Mouse (Mus musculus) neural tube, embryonic 11.5 days (tissue): ENCODE data around the gene Ak5. TPM values are rescaled to one million over a fixed set of nuclear protein-coding genes. Genes with fewer than 3 reads are reported as not detected.

Source experiments
- ATAC-seq: fragments of 200-750 bp; cut with Nextera tagmentation; 2 replicates; pipeline ENCODE4 v1.8.0; 2017; ENCODE audit warnings: moderate number of reproducible peaks, mild to moderate bottlenecking, moderate TSS enrichment, moderate library complexity; ENCODE audit not compliant: insufficient read depth, low FRiP score, low TSS enrichment
- DNase-seq: peaks from one replicate; pipeline ENCODE4 v3.0.0-alpha.2; 2015; ENCODE audit warnings: low spot score
- H3K27ac ChIP-seq: fragments of 300-500 bp; sonication (generic); 2 replicates; pipeline ENCODE4 v1.5.1; 2014; ENCODE audit warnings: low read depth, mild to moderate bottlenecking, low read length
- H3K27me3 ChIP-seq: fragments of 300-500 bp; sonication (generic); 2 replicates; pipeline ENCODE4 v1.6.1; 2014; ENCODE audit warnings: mild to moderate bottlenecking, low read length, mixed read lengths; ENCODE audit not compliant: control insufficient read depth, insufficient read depth
- H3K36me3 ChIP-seq: fragments of 300-500 bp; sonication (generic); 2 replicates; pipeline ENCODE4 v1.6.1; 2014; ENCODE audit warnings: mild to moderate bottlenecking, low read length, moderate library complexity, mixed read lengths; ENCODE audit not compliant: control insufficient read depth, insufficient read depth
- H3K4me1 ChIP-seq: fragments of 300-500 bp; sonication (generic); 2 replicates; pipeline ENCODE4 v1.6.1; 2014; ENCODE audit warnings: low read length, mixed read lengths; ENCODE audit not compliant: control insufficient read depth, insufficient read depth
- H3K4me2 ChIP-seq: fragments of 300-500 bp; sonication (generic); 2 replicates; pipeline ENCODE4 v1.6.1; 2014; ENCODE audit warnings: low read depth, mild to moderate bottlenecking, moderate library complexity
- H3K4me3 ChIP-seq: fragments of 300-500 bp; sonication (generic); 2 replicates; pipeline ENCODE4 v1.5.1; 2014; ENCODE audit warnings: low read depth, low read length
- H3K9ac ChIP-seq: fragments of 300-500 bp; sonication (generic); 2 replicates; pipeline ENCODE4 v1.6.1; 2014; ENCODE audit warnings: mild to moderate bottlenecking, low read length
- H3K9me3 ChIP-seq: fragments of 300-500 bp; sonication (generic); 2 replicates; pipeline ENCODE4 v1.6.1; 2016; ENCODE audit warnings: low read length; ENCODE audit not compliant: control insufficient read depth
- WGBS: fragments of 180-500 bp; shearing (Covaris S2); extraction: QIAGEN DNeasy Blood & Tissue Kit; methylation state at CpG from one replicate; pipeline ENCODE4 v1.1.7; 2014; 5-methylcytosine and 5-hydroxymethylcytosine counted together
- polyA plus RNA-seq: library from polyadenylated mRNA; unstranded; fragments of >200 nt; fragmentation: Nextera tagmentation; extraction: Ambion mirVana; gene quantifications from 2 replicates; pipeline ENCODE4 v1.2.1, GENCODE M21; 2014

Gene Ak5
- polyA plus RNA-seq, 1 experiment from 2014 or later = 1.4 TPM

GRCm38 (mm10) chr3:152554366-152554765 is 113.8 kb downstream of the Ak5 start:
- Histone ChIP-seq H3K27ac (no peak overlapping the region), H3K9me3 (no peaks in the 10 kb centered on the region), H3K9ac (no peak overlapping the region), H3K4me1 (no peaks in the 10 kb centered on the region), H3K27me3 (no peaks in the 10 kb centered on the region), H3K4me3 (no peak overlapping the region), H3K4me2 (no peak overlapping the region), H3K36me3 (no peaks in the 10 kb centered on the region)
- 91% methylated on average over 7 of the region's 7 CpGs for WGBS
- ATAC-seq = no peak
- no peak for DNase-seq

GRCm38 (mm10) chr3:152552641-152553040 is 115.5 kb downstream of the Ak5 start:
- WGBS = 86% methylated on average over 8 of the region's 8 CpGs
- Histone ChIP-seq H3K36me3 (no peaks in the 10 kb centered on the region), H3K9ac (no peak overlapping the region), H3K4me1 (no peaks in the 10 kb centered on the region), H3K9me3 (no peaks in the 10 kb centered on the region), H3K27ac (no peak overlapping the region), H3K4me3 (no peak overlapping the region), H3K4me2 (no peak overlapping the region), H3K27me3 (no peaks in the 10 kb centered on the region)
- no peak for ATAC-seq
- no peak for DNase-seq

- Histone ChIP-seq H3K36me3 (no peaks in the 10 kb centered on the region), H3K9me3 (no peaks in the 10 kb centered on the region), H3K9ac (no peak overlapping the region), H3K4me1 (no peaks in the 10 kb centered on the region), H3K27ac (no peak overlapping the region), H3K4me3 (no peak overlapping the region), H3K4me2 (no peak overlapping the region), H3K27me3 (no peaks in the 10 kb centered on the region)
- DNase-seq (no peak), ATAC-seq (no peak)
- 75% methylated on average over 7 of the region's 7 CpGs for WGBS
These were observed 117.5 kb downstream of the Ak5 start for GRCm38 (mm10) chr3:152550528-152551115.

GRCm38 (mm10) chr3:152550031-152550430 is 118.1 kb downstream of the Ak5 start:
- no peaks in the 10 kb centered on the region for H3K36me3 ChIP-seq
- H3K4me2 ChIP-seq = no peak overlapping the region
- no peak overlapping the region for H3K4me3 ChIP-seq
- H3K9ac ChIP-seq = no peak overlapping the region
- H3K9me3 ChIP-seq = no peaks in the 10 kb centered on the region
- no peaks in the 10 kb centered on the region for H3K4me1 ChIP-seq
- no peak for DNase-seq
- H3K27ac ChIP-seq = no peak overlapping the region
- H3K27me3 ChIP-seq = no peaks in the 10 kb centered on the region
- no peak for ATAC-seq

GRCm38 (mm10) chr3:152544921-152545320 is 123.2 kb downstream of the Ak5 start:
- no peak for ATAC-seq
- no peaks in the 10 kb centered on the region for H3K4me1 ChIP-seq
- no peak overlapping the region for H3K27ac ChIP-seq
- H3K4me2 ChIP-seq = no peak overlapping the region
- H3K9me3 ChIP-seq = no peaks in the 10 kb centered on the region
- 91% methylated on average over 3 of the region's 3 CpGs for WGBS
- DNase-seq = no peak
- no peak overlapping the region for H3K4me3 ChIP-seq
- H3K9ac ChIP-seq = no peak overlapping the region
- H3K36me3 ChIP-seq = no peaks in the 10 kb centered on the region
- no peaks in the 10 kb centered on the region for H3K27me3 ChIP-seq

GRCm38 (mm10) chr3:152542298-152542697 is 125.9 kb downstream of the Ak5 start:
- H3K9ac ChIP-seq = no peak overlapping the region
- H3K4me3 ChIP-seq = no peak overlapping the region
- DNase-seq (no peak), ATAC-seq (no peak)
- no peak overlapping the region for H3K4me2 ChIP-seq
- H3K9me3 ChIP-seq = no peaks in the 10 kb centered on the region
- no peaks in the 10 kb centered on the region for H3K4me1 ChIP-seq
- WGBS = 81% methylated on average over 5 of the region's 5 CpGs
- no peak overlapping the region for H3K27ac ChIP-seq
- no peaks in the 10 kb centered on the region for H3K27me3 ChIP-seq
- no peaks in the 10 kb centered on the region for H3K36me3 ChIP-seq

- Histone ChIP-seq H3K27me3 (no peaks in the 10 kb centered on the region), H3K4me3 (no peak overlapping the region), H3K4me1 (no peaks in the 10 kb centered on the region), H3K9ac (no peak overlapping the region), H3K9me3 (no peaks in the 10 kb centered on the region), H3K27ac (no peak overlapping the region), H3K36me3 (no peaks in the 10 kb centered on the region), H3K4me2 (no peak overlapping the region)
- WGBS = 89% methylated on average over 5 of the region's 5 CpGs
- ATAC-seq = no peak
- no peak for DNase-seq
These were observed 137.8 kb downstream of the Ak5 start for GRCm38 (mm10) chr3:152530344-152530743.

- Histone ChIP-seq H3K9me3 (no peaks in the 10 kb centered on the region), H3K27ac (no peak overlapping the region), H3K36me3 (no peaks in the 10 kb centered on the region), H3K4me1 (no peaks in the 10 kb centered on the region), H3K4me2 (no peak overlapping the region), H3K4me3 (no peak overlapping the region), H3K27me3 (no peaks in the 10 kb centered on the region), H3K9ac (no peak overlapping the region)
- no peak for DNase-seq
- ATAC-seq = no peak
- WGBS = 72% methylated on average over 11 of the region's 11 CpGs
These were observed 138.8 kb downstream of the Ak5 start for GRCm38 (mm10) chr3:152529058-152529972.

- 77% methylated on average over 8 of the region's 8 CpGs for WGBS
- no peak for ATAC-seq
These were observed 141.4 kb downstream of the Ak5 start for GRCm38 (mm10) chr3:152526721-152527120.

More at GRCm38 (mm10) chr3:152526721-152527120, 141.4 kb downstream of the Ak5 start:
- DNase-seq = no peak
- Histone ChIP-seq H3K9me3 (no peaks in the 10 kb centered on the region), H3K27ac (no peak overlapping the region), H3K4me3 (no peak overlapping the region), H3K27me3 (no peaks in the 10 kb centered on the region), H3K4me2 (no peak overlapping the region), H3K36me3 (no peaks in the 10 kb centered on the region), H3K4me1 (no peaks in the 10 kb centered on the region), H3K9ac (no peak overlapping the region)
